Mouse (Mus musculus): Measurements from ENCODE around the gene Thsd4.

GRCm38 (mm10) chr9:60482165-60482564, 39.7 kb downstream of the Thsd4 start:
- no peak for TF ChIP-seq GATA1 (IDR thresholded peaks at IDR 0.05; ENCODE audit: borderline replicate concordance, low read length)
- TF ChIP-seq FLI1 (IDR thresholded peaks at IDR 0.05; ENCODE audit: low read length) = no peak
